In the genomic region with DNA sequence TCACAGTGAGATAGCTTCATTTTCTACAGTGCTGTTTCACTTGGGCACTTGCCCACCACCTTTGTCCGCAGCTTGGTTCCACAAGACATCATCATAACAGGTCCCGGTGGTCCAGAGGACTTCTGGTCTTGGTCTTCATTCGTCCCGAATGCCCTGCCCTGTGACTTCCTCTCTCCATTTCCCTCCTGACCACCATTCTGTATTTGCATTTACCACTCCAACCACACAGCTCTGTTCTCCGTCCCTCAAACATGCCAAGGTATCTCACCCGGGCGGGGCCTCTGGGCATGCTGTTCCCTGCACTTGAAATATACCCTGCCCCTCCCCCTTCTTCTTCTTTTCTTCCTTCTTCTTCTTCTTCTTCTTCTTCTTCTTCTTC, we compare ENCODE assay signal across 9 mouse cellular contexts. TPM values are rescaled to one million over a fixed set of nuclear protein-coding genes. Genes with fewer than 3 reads are reported as not detected.
A peak's percentile ranks its signal among the peaks of the same experiment; 100 is the strongest.
DNase-seq lines count a peak whose midpoint lies in the region; ATAC-seq and TF ChIP-seq lines count a peak whose summit lies in the region.
"Had no signal": no experiment of that assay in that cellular context is flagged by ENCODE, and none has a peak within 500 bp of the region (broad histone marks: within the 10 kb centered on the region; RNA-seq: fewer than 3 reads in every experiment).

No protein-coding gene starts in this region.

- H3K27ac ChIP-seq in heart, postnatal 0 days (ENCODE audit: low read depth) = no peak overlapping the region
- H3K27ac ChIP-seq in heart, embryonic 11.5 days (ENCODE audit: low read depth, low read length) = no peak overlapping the region
- H3K27ac ChIP-seq in neural tube, embryonic 12.5 days = no peak overlapping the region
- no peak overlapping the region for H3K27ac ChIP-seq in intestine, postnatal 0 days (ENCODE audit: low read depth, low read length)
- H3K27ac ChIP-seq: hindbrain, embryonic 15.5 days had no signal

- no peaks in the 10 kb centered on the region for H3K36me3 ChIP-seq in heart, postnatal 0 days (replicated peaks; ENCODE audit: control insufficient read depth, insufficient read depth, low read length)
- H3K36me3 ChIP-seq in heart, embryonic 11.5 days (ENCODE audit: control insufficient read depth, insufficient read depth, low read length) = no peaks in the 10 kb centered on the region
- no peaks in the 10 kb centered on the region for H3K36me3 ChIP-seq in neural tube, embryonic 12.5 days
- no peaks in the 10 kb centered on the region for H3K36me3 ChIP-seq in intestine, postnatal 0 days (ENCODE audit: control insufficient read depth, insufficient read depth)
- H3K36me3 ChIP-seq: hindbrain, embryonic 15.5 days had no signal

- H3K4me2 ChIP-seq in heart, postnatal 0 days (ENCODE audit: low read depth, low read length) = no peak overlapping the region
- H3K4me2 ChIP-seq in heart, embryonic 11.5 days = no peak overlapping the region
- 0 out of 2 replicates have a peak overlapping the region, but pooled peaks have one; percentile 16 for H3K4me2 ChIP-seq in neural tube, embryonic 12.5 days (replicated peaks)
- H3K4me2 ChIP-seq in intestine, postnatal 0 days (replicated peaks; ENCODE audit: low read depth) = peak overlapping the region; percentile 44; the same call in 1 of the 2 replicates

- H3K9ac ChIP-seq in heart, postnatal 0 days (replicated peaks; ENCODE audit: low read depth, low read length) = no peak overlapping the region
- no peak overlapping the region for H3K9ac ChIP-seq in heart, embryonic 11.5 days (ENCODE audit: low read depth, low read length)
- no peak overlapping the region for H3K9ac ChIP-seq in neural tube, embryonic 12.5 days
- H3K9ac ChIP-seq in intestine, postnatal 0 days (ENCODE audit: low read depth, low read length) = no peak overlapping the region
- H3K9ac ChIP-seq: hindbrain, embryonic 15.5 days had no signal

- DNase-seq in heart, postnatal 0 days (ENCODE audit: low spot score) = no peak
- DNase-seq in neural tube, embryonic 10.5 days (ENCODE audit: extremely low spot score, low spot score) = no peak
- no peak for DNase-seq in adrenal gland, adult 2 months
- no peak for DNase-seq in left cerebral cortex, adult 8-10 months (ENCODE audit: low spot score in 2 of 2)
- no peak for DNase-seq in adrenal gland, postnatal 36 days

- H3K4me3 ChIP-seq in heart, postnatal 0 days (ENCODE audit: low read depth, low read length) = no peak overlapping the region
- H3K4me3 ChIP-seq in heart, embryonic 11.5 days (ENCODE audit: low read depth, low read length) = no peak overlapping the region
- H3K4me3 ChIP-seq in neural tube, embryonic 12.5 days = no peak overlapping the region
- H3K4me3 ChIP-seq in intestine, postnatal 0 days (ENCODE audit: low read depth, low read length) = no peak overlapping the region
- H3K4me3 ChIP-seq: hindbrain, embryonic 15.5 days had no signal

- no peaks in the 10 kb centered on the region for H3K4me1 ChIP-seq in heart, postnatal 0 days (ENCODE audit: control insufficient read depth, insufficient read depth)
- H3K4me1 ChIP-seq in heart, embryonic 11.5 days (ENCODE audit: control insufficient read depth, insufficient read depth, low read length) = no peaks in the 10 kb centered on the region
- H3K4me1 ChIP-seq in neural tube, embryonic 12.5 days = no peaks in the 10 kb centered on the region; the same call in 1 of the 2 replicates
- no peaks in the 10 kb centered on the region for H3K4me1 ChIP-seq in intestine, postnatal 0 days (replicated peaks; ENCODE audit: control insufficient read depth, insufficient read depth, low read length)

- no peaks in the 10 kb centered on the region for H3K9me3 ChIP-seq in heart, postnatal 0 days (replicated peaks; ENCODE audit: control insufficient read depth, low read length)
- no peaks in the 10 kb centered on the region for H3K9me3 ChIP-seq in heart, embryonic 11.5 days (replicated peaks; ENCODE audit: control insufficient read depth, low read length)
- no peaks in the 10 kb centered on the region for H3K9me3 ChIP-seq in neural tube, embryonic 12.5 days
- no peaks in the 10 kb centered on the region for H3K9me3 ChIP-seq in intestine, postnatal 0 days (ENCODE audit: control insufficient read depth)
- H3K9me3 ChIP-seq: hindbrain, embryonic 15.5 days had no signal

- no peak for TF ChIP-seq CTCF in heart, postnatal 0 days (IDR thresholded peaks at IDR 0.05; ENCODE audit: low read depth)
- no peak for TF ChIP-seq CTCF in intestine, postnatal 0 days (IDR thresholded peaks at IDR 0.05; ENCODE audit: low read depth)

- 0 out of 2 replicates have a peak, but pooled peaks cover 4% of the 10 kb centered on the region for H3K27me3 ChIP-seq in heart, postnatal 0 days (ENCODE audit: control insufficient read depth, insufficient read depth, low read length)
- H3K27me3 ChIP-seq in heart, embryonic 11.5 days (ENCODE audit: control insufficient read depth, insufficient read depth, low read length) = peaks cover 6% of the 10 kb centered on the region
- H3K27me3 ChIP-seq in neural tube, embryonic 12.5 days (replicated peaks) = 0 out of 2 replicates have a peak, but pooled peaks cover 4% of the 10 kb centered on the region
- peaks cover 7% of the 10 kb centered on the region; the same call in 1 of the 2 replicates for H3K27me3 ChIP-seq in intestine, postnatal 0 days (replicated peaks; ENCODE audit: control insufficient read depth, insufficient read depth, low read length)
- H3K27me3 ChIP-seq: hindbrain, embryonic 15.5 days had no signal

- TF ChIP-seq EP300 in heart, postnatal 0 days (IDR thresholded peaks at IDR 0.05; ENCODE audit: low read depth) = no peak

- 0 out of 2 replicates have a peak, but pooled peaks have one; percentile 14 for ATAC-seq in heart, postnatal 0 days (ENCODE audit: insufficient read depth, low read depth)
- no peak for ATAC-seq in heart, embryonic 11.5 days (replicated peaks; ENCODE audit: insufficient number of reproducible peaks, low FRiP score, low TSS enrichment)
- ATAC-seq in neural tube, embryonic 12.5 days (ENCODE audit: low FRiP score, low read depth) = no peak
- no peak for ATAC-seq in intestine, postnatal 0 days

- WGBS in heart, postnatal 0 days = 33% methylated on average over 7 of the region's 7 CpGs
- 42% methylated on average over 7 of the region's 7 CpGs for WGBS in heart, embryonic 11.5 days (ENCODE audit: insufficient replicate concordance)
- WGBS in neural tube, embryonic 12.5 days = 61% methylated on average over 7 of the region's 7 CpGs
- 48% methylated on average over 7 of the region's 7 CpGs for WGBS in intestine, postnatal 0 days

RNA-seq across cellular contexts. Expression of gene Gsto1, which starts 33.3 kb away (rescaled TPM):
- total RNA-seq in heart, postnatal 0 days (2014; rRNA removed; ENCODE audit: low replicate concordance) = 136 and 146 TPM in 2 replicates
- polyA plus RNA-seq in heart, postnatal 0 days (2015; fragmentation: Nextera tagmentation; extraction: Ambion mirVana) = 127 and 140 TPM in 2 replicates
- polyA plus RNA-seq in heart, embryonic 11.5 days (2014; fragmentation: Nextera tagmentation; extraction: Ambion mirVana) = 82.6 and 84.0 TPM in 2 replicates
- polyA plus RNA-seq in neural tube, embryonic 12.5 days (2016; fragmentation: Nextera tagmentation; extraction: Ambion mirVana) = 108 and 114 TPM in 2 replicates
- polyA plus RNA-seq in intestine, postnatal 0 days (2015; fragmentation: Nextera tagmentation; extraction: Ambion mirVana) = 742 and 817 TPM in 2 replicates
- 100 to 1,000 TPM; 111 to 151 TPM for total RNA-seq in adrenal gland, adult 2 months (2021)
- polyA plus RNA-seq in adrenal gland, adult 2 months (2012; rRNA removed) = 64.5 and 72.3 TPM in 2 replicates
- 10 to 100 TPM; 47.5 to 55.8 (median 51.4) TPM for total RNA-seq in left cerebral cortex, adult 8-10 months (2022)
- total RNA-seq in adrenal gland, postnatal 36 days (2021) = 100 to 1,000 TPM in 1 of 2 experiments, 10 to 100 TPM in 1; 92.1 to 145 TPM

RNA-seq across cellular contexts. Expression of gene Gsto2, which starts 43.9 kb away (rescaled TPM):
- total RNA-seq in heart, postnatal 0 days (2014; rRNA removed; ENCODE audit: low replicate concordance) = 11.4 TPM in 1 of 2 replicates, not detected in the other
- polyA plus RNA-seq in heart, postnatal 0 days (2015; fragmentation: Nextera tagmentation; extraction: Ambion mirVana) = 1.7 and 2.1 TPM in 2 replicates
- polyA plus RNA-seq in heart, embryonic 11.5 days (2014; fragmentation: Nextera tagmentation; extraction: Ambion mirVana) = 0.82 and 1.3 TPM in 2 replicates
- polyA plus RNA-seq in neural tube, embryonic 12.5 days (2016; fragmentation: Nextera tagmentation; extraction: Ambion mirVana) = 0.73 and 0.98 TPM in 2 replicates
- 0.95 and 0.98 TPM in 2 replicates for polyA plus RNA-seq in intestine, postnatal 0 days (2015; fragmentation: Nextera tagmentation; extraction: Ambion mirVana)
- 1 to 10 TPM; 2.1 to 3.2 TPM for total RNA-seq in adrenal gland, adult 2 months (2021)
- polyA plus RNA-seq in adrenal gland, adult 2 months (2012; rRNA removed) = 0.37 and 0.61 TPM in 2 replicates
- total RNA-seq in left cerebral cortex, adult 8-10 months (2022) = 1 to 10 TPM; 1.5 to 2.6 (median 2.2) TPM
- total RNA-seq in adrenal gland, postnatal 36 days (2021) = 1 to 10 TPM; 1.7 to 2.6 TPM

Comparison
In these comparisons a context has a peak if more than half of its experiments do, and no peak if none do; other contexts are left out.
1. H3K4me2 ChIP-seq: peak in neural tube, embryonic 12.5 days (single experiment) and intestine, postnatal 0 days (single experiment); none in heart, postnatal 0 days (single experiment) and heart, embryonic 11.5 days (single experiment).